Mouse (Mus musculus): ENCODE measurements at regions not wholly inside any gene's neighbourhood (a gene's known extent, or its start where the extent isn't known, plus 50 kb on each side); places are given as distances from the start of the nearest gene placed in this dataset.
A peak's percentile ranks its signal among the peaks of the same experiment; 100 is the strongest.
"Not testable (repeated sequence)": the region's sequence is repeated elsewhere in the genome, so short reads cannot be mapped to it uniquely, and the experiment has no call there.

GRCm38 (mm10) chr11:91206470-91206869 lies 370.9 kb downstream of the Kif2b start:
- Histone ChIP-seq H3K4me1 (replicated peaks; ENCODE audit: control insufficient read depth, insufficient read depth, low read length) (no peaks in the 10 kb centered on the region), H3K27ac (no peak overlapping the region), H3K9me3 (ENCODE audit: control insufficient read depth, low read length) (no peaks in the 10 kb centered on the region), H3K4me2 (replicated peaks) (no peak overlapping the region), H3K27me3 (ENCODE audit: control insufficient read depth, insufficient read depth, low read length) (no peaks in the 10 kb centered on the region), H3K4me3 (replicated peaks; ENCODE audit: low read length) (no peak overlapping the region), H3K9ac (no peak overlapping the region), H3K36me3 (replicated peaks; ENCODE audit: control insufficient read depth, insufficient read depth) (no peaks in the 10 kb centered on the region)
- DNase-seq (ENCODE audit: low spot score) (no peak), ATAC-seq (ENCODE audit: low FRiP score) (no peak)
- 39% methylated on average over 7 of the region's 7 CpGs for WGBS

- H3K9ac ChIP-seq, result no peak overlapping the region
- no peak for ATAC-seq (ENCODE audit: low FRiP score)
- no peaks in the 10 kb centered on the region for H3K4me1 ChIP-seq (replicated peaks; ENCODE audit: control insufficient read depth, insufficient read depth, low read length)
- no peaks in the 10 kb centered on the region for H3K27me3 ChIP-seq (ENCODE audit: control insufficient read depth, insufficient read depth, low read length)
- H3K4me3 ChIP-seq (replicated peaks; ENCODE audit: low read length), result no peak overlapping the region
- no peaks in the 10 kb centered on the region for H3K36me3 ChIP-seq (replicated peaks; ENCODE audit: control insufficient read depth, insufficient read depth)
- no peak for DNase-seq (ENCODE audit: low spot score)
- whole genome bisulfite sequencing, result 60% methylated on average over 7 of the region's 7 CpGs
- H3K27ac ChIP-seq, result no peak overlapping the region
- H3K9me3 ChIP-seq (ENCODE audit: control insufficient read depth, low read length), result no peaks in the 10 kb centered on the region
- H3K4me2 ChIP-seq (replicated peaks), result peak overlapping the region; percentile 17; the same call in 1 of the 2 replicates
Observed at GRCm38 (mm10) chr11:91204416-91204815, 372.9 kb downstream of the Kif2b start.

DNA sequence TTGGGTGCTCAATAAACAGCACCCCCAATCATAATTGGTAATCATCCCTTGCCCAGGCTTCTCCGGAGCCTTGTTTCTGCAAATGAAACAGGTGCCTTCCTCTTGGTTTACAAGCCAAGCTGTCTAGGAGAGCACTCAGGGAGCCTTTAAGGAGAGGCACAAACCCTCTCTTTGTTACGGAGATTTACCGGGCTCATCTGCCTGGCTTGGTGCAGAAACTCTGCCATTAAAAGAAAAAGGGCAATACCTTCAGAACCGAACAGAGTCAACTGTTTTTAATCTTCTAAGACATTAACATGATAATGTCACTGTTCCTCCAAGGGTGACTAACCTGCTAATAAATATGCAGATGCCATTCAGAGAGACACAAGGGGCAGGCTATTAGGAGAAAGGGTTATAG lies 380.5 kb downstream of the Kif2b start:
- H3K4me2 ChIP-seq (replicated peaks), result no peak overlapping the region
- no peaks in the 10 kb centered on the region for H3K27me3 ChIP-seq (ENCODE audit: control insufficient read depth, insufficient read depth, low read length)
- no peak overlapping the region for H3K9ac ChIP-seq
- H3K36me3 ChIP-seq (replicated peaks; ENCODE audit: control insufficient read depth, insufficient read depth), result no peaks in the 10 kb centered on the region
- no peaks in the 10 kb centered on the region for H3K4me1 ChIP-seq (replicated peaks; ENCODE audit: control insufficient read depth, insufficient read depth, low read length)
- ATAC-seq (ENCODE audit: low FRiP score), result no peak
- DNase-seq (ENCODE audit: low spot score), result no peak
- no peak overlapping the region for H3K4me3 ChIP-seq (replicated peaks; ENCODE audit: low read length)
- H3K9me3 ChIP-seq (ENCODE audit: control insufficient read depth, low read length), result no peaks in the 10 kb centered on the region
- 8% methylated on average over 4 of the region's 4 CpGs for WGBS
- no peak overlapping the region for H3K27ac ChIP-seq

- Histone ChIP-seq H3K4me1 (replicated peaks; ENCODE audit: control insufficient read depth, insufficient read depth, low read length) (no peaks in the 10 kb centered on the region), H3K4me2 (replicated peaks) (no peak overlapping the region), H3K9me3 (ENCODE audit: control insufficient read depth, low read length) (no peaks in the 10 kb centered on the region), H3K36me3 (replicated peaks; ENCODE audit: control insufficient read depth, insufficient read depth) (no peaks in the 10 kb centered on the region), H3K27ac (no peak overlapping the region), H3K27me3 (ENCODE audit: control insufficient read depth, insufficient read depth, low read length) (no peaks in the 10 kb centered on the region), H3K9ac (no peak overlapping the region), H3K4me3 (replicated peaks; ENCODE audit: low read length) (no peak overlapping the region)
- no peak for DNase-seq (ENCODE audit: low spot score)
- no peak for ATAC-seq (ENCODE audit: low FRiP score)
- WGBS, result 29% methylated on average over 6 of the region's 6 CpGs
Observed at GRCm38 (mm10) chr11:91196351-91196750, 381.0 kb downstream of the Kif2b start.

GRCm38 (mm10) chr11:91167336-91167735 lies 410.0 kb downstream of the Kif2b start:
- H3K36me3 ChIP-seq (replicated peaks; ENCODE audit: control insufficient read depth, insufficient read depth); H3K4me3 ChIP-seq (replicated peaks; ENCODE audit: low read length); H3K9ac ChIP-seq; H3K27me3 ChIP-seq (ENCODE audit: control insufficient read depth, insufficient read depth, low read length); H3K4me1 ChIP-seq (replicated peaks; ENCODE audit: control insufficient read depth, insufficient read depth, low read length); DNase-seq (ENCODE audit: low spot score); ATAC-seq (ENCODE audit: low FRiP score); H3K9me3 ChIP-seq (ENCODE audit: control insufficient read depth, low read length); H3K4me2 ChIP-seq (replicated peaks); H3K27ac ChIP-seq: not testable (repeated sequence)
- 87% methylated on average over 2 of the region's 2 CpGs for WGBS

DNA sequence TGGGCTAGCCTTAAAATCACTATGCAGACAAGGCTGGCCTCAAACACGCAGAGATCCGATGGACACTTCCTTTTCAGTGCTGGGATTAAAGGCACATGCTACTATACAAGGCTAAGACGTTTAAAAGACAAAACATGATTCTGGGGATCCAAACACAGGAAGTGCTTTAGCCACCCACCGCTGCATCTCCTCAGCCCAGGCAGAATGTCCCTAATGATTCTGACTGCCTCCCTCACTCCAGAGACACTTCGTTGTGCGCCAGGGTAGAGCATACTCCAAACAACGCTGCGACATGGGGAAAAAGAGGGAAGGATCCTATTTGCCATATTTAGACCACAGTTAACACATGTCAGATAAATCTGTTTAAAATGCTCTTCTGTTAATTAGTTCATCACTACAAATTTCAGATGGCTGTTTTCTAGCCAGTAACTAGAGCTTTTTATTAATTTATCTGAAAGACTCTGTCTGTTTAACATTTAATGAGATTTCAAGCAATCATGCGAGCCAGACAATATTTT lies 443.5 kb downstream of the Kif2b start:
- Histone ChIP-seq H3K9me3 (ENCODE audit: control insufficient read depth, low read length) (no peaks in the 10 kb centered on the region), H3K36me3 (replicated peaks; ENCODE audit: control insufficient read depth, insufficient read depth) (no peaks in the 10 kb centered on the region), H3K4me1 (replicated peaks; ENCODE audit: control insufficient read depth, insufficient read depth, low read length) (peaks cover 17% of the 10 kb centered on the region), H3K9ac (no peak overlapping the region), H3K27ac (no peak overlapping the region), H3K4me2 (replicated peaks) (no peak overlapping the region), H3K4me3 (replicated peaks; ENCODE audit: low read length) (no peak overlapping the region), H3K27me3 (ENCODE audit: control insufficient read depth, insufficient read depth, low read length) (no peaks in the 10 kb centered on the region)
- ATAC-seq (ENCODE audit: low FRiP score) (no peak), DNase-seq (ENCODE audit: low spot score) (no peak)
- WGBS, result 50% methylated on average over 9 of the region's 9 CpGs

GRCm38 (mm10) chr11:91132771-91133380 lies 444.5 kb downstream of the Kif2b start:
- ATAC-seq (ENCODE audit: low FRiP score) (no peak), DNase-seq (ENCODE audit: low spot score) (peak; percentile 53)
- WGBS, result 26% methylated on average over 7 of the region's 7 CpGs
- Histone ChIP-seq H3K36me3 (replicated peaks; ENCODE audit: control insufficient read depth, insufficient read depth) (no peaks in the 10 kb centered on the region), H3K9ac (no peak overlapping the region), H3K4me3 (replicated peaks; ENCODE audit: low read length) (no peak overlapping the region), H3K4me2 (replicated peaks) (no peak overlapping the region), H3K4me1 (replicated peaks; ENCODE audit: control insufficient read depth, insufficient read depth, low read length) (peaks cover 17% of the 10 kb centered on the region), H3K27me3 (ENCODE audit: control insufficient read depth, insufficient read depth, low read length) (no peaks in the 10 kb centered on the region), H3K9me3 (ENCODE audit: control insufficient read depth, low read length) (no peaks in the 10 kb centered on the region), H3K27ac (0 out of 2 replicates have a peak overlapping the region, but pooled peaks have one; percentile 29)

DNA sequence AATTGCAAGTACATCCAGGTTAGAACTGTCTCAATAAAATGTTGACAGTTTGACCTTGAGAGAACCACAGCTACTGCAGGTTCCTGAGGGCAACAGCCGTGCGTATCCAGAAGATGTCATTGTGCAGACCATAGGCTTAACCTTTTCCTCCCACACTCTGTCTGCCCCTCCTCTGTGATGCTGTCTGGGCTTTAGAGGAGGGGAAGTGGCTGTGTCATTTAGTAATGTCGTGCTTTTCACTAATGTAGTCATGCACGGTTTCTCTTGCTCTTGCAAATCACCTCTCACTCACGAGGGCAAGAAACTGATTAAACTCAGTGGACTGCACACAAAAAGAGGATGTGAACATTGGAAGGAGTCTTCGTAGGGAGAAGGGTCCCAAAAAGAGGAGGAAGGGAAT lies 443.8 kb upstream of the Tom1l1 start:
- no peak overlapping the region for H3K4me2 ChIP-seq (replicated peaks)
- 13% methylated on average over 6 of the region's 6 CpGs for WGBS
- no peak overlapping the region for H3K9ac ChIP-seq
- no peaks in the 10 kb centered on the region for H3K27me3 ChIP-seq (ENCODE audit: control insufficient read depth, insufficient read depth, low read length)
- DNase-seq (ENCODE audit: low spot score) (no peak), ATAC-seq (ENCODE audit: low FRiP score) (no peak)
- no peak overlapping the region for H3K27ac ChIP-seq
- H3K9me3 ChIP-seq (ENCODE audit: control insufficient read depth, low read length), result no peaks in the 10 kb centered on the region
- H3K4me1 ChIP-seq (replicated peaks; ENCODE audit: control insufficient read depth, insufficient read depth, low read length), result peaks cover 17% of the 10 kb centered on the region
- H3K36me3 ChIP-seq (replicated peaks; ENCODE audit: control insufficient read depth, insufficient read depth), result no peaks in the 10 kb centered on the region
- no peak overlapping the region for H3K4me3 ChIP-seq (replicated peaks; ENCODE audit: low read length)

DNA sequence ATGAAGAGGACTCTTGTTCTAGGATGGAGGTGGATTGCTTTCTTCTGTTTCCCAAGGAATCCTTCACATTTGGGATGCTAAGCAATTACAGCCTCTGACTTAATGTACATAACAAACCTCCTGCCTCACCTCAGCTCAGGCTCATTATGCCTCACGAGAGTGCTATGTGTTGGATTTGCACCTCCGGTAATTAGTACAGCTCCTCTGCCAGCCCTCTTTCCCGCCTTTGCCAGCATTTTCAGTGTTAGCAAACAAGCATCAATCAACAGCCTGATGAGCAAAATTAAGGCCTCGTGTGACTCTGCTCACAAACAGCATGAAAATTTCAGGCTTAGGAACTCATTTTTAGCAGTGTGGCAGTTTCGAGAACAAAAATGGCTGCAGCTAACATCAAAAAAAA lies 410.0 kb upstream of the Tom1l1 start:
- DNase-seq (ENCODE audit: low spot score), result no peak
- Histone ChIP-seq H3K9ac (no peak overlapping the region), H3K27ac (no peak overlapping the region), H3K4me1 (replicated peaks; ENCODE audit: control insufficient read depth, insufficient read depth, low read length) (no peaks in the 10 kb centered on the region), H3K36me3 (replicated peaks; ENCODE audit: control insufficient read depth, insufficient read depth) (no peaks in the 10 kb centered on the region), H3K27me3 (ENCODE audit: control insufficient read depth, insufficient read depth, low read length) (no peaks in the 10 kb centered on the region), H3K4me3 (replicated peaks; ENCODE audit: low read length) (no peak overlapping the region), H3K4me2 (replicated peaks) (no peak overlapping the region), H3K9me3 (ENCODE audit: control insufficient read depth, low read length) (no peaks in the 10 kb centered on the region)
- ATAC-seq (ENCODE audit: low FRiP score), result no peak
- WGBS, result 47% methylated on average over 5 of the region's 5 CpGs

DNA sequence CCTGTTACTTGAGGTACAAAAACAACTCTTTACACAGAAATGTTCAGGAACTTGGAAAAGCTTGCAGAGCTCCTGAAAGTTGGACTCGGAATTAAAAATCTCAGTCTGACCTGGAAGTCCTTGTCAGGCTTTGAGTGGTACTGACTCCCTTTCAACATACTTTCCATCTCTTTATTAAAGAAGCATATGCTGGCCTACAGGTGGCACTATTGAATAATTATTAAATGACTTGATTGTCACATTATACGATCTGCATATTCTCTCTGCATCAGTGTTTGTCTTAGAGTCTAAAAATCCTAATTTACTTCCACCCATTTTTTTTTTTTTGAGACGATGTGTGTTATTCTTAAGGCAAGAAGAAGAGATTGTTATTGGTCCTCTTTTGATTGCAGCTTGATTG lies 409.4 kb upstream of the Tom1l1 start:
- Histone ChIP-seq H3K36me3 (replicated peaks; ENCODE audit: control insufficient read depth, insufficient read depth) (no peaks in the 10 kb centered on the region), H3K4me1 (replicated peaks; ENCODE audit: control insufficient read depth, insufficient read depth, low read length) (no peaks in the 10 kb centered on the region), H3K27ac (no peak overlapping the region), H3K4me3 (replicated peaks; ENCODE audit: low read length) (no peak overlapping the region), H3K9me3 (ENCODE audit: control insufficient read depth, low read length) (no peaks in the 10 kb centered on the region), H3K27me3 (ENCODE audit: control insufficient read depth, insufficient read depth, low read length) (no peaks in the 10 kb centered on the region), H3K9ac (no peak overlapping the region), H3K4me2 (replicated peaks) (no peak overlapping the region)
- no peak for ATAC-seq (ENCODE audit: low FRiP score)
- 65% methylated on average over 3 of the region's 3 CpGs for WGBS
- DNase-seq (ENCODE audit: low spot score), result peak; percentile 40
